Mouse (Mus musculus) retina, embryonic 14.5 days (tissue): ENCODE data around the gene Ciao1.
A peak's percentile ranks its signal among the peaks of the same experiment; 100 is the strongest.
"Not testable (repeated sequence)": the region's sequence is repeated elsewhere in the genome, so short reads cannot be mapped to it uniquely, and the experiment has no call there.

ENCODE experiments used
- DNase-seq: peaks from one replicate; pipeline ENCODE4 v3.0.0-alpha.2; 2015; ENCODE audit warnings: low spot score

Ciao1 gene

DNA sequence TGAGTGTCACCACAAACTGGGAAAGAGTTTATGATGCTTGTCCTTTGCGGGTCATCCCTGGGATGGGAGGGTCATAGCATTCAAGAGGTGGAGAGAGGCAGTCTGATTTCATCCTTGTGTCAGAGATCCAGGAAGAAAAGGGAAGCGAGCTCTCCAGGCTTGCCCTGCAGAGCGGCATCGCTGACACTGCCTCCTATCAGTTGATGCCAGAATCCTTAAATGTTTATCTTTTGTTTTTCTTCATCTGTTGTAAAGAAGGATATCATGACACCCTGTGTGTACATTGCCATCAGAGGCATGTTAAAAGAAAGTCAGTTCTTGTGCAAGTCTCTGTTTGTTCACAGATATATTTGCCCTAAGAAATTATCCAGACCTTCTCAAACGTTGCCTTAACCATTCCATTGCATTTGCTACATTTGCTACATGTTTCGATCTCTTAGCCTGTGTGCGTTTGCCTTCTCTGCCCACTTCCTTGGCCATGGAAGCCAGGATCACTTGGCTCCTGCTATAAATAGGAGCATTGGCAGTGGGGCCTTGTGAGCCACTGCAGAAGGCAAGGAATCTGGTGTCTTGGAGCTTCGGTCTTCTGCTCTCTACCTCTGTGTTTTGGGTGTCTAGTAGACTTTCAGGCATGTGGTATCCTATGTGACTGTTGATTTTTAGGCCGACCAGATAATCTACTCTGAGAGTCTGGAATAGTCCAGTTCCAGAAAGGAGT lies 2.8 kb upstream of the Ciao1 start:
- DNase-seq, result no peak

DNA sequence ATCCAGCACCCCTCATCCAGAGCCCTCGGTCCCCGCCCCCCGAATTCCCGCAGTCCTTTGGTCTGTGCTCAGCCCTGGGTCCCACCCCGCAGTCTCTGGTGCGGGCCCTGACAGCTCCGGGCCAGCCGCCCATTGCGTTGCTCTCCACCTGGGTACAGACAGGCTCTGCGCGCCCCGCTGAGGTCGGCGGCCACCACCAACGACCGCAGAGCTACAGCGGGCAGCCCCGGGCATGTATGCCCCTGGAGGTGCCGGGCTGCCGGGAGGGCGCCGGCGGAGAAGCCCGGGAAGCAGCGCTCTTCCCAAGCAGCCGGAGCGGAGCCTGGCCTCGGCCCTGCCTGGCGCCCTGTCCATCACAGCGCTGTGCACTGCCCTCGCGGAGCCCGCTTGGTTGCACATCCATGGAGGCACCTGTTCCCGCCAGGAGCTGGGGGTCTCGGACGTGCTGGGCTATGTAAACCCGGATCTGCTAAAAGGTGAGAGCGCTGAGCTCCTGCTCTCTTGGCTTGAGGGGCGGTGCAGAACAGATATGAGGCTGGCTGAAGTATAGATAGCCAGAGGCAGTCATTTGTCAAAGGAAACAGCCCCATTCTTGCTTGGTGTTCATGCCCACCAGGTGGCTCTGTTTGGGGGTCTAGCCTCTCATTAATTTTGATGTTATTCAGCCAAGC lies 853 bp upstream of the Ciao1 start:
- peak; percentile 63 for DNase-seq

DNA sequence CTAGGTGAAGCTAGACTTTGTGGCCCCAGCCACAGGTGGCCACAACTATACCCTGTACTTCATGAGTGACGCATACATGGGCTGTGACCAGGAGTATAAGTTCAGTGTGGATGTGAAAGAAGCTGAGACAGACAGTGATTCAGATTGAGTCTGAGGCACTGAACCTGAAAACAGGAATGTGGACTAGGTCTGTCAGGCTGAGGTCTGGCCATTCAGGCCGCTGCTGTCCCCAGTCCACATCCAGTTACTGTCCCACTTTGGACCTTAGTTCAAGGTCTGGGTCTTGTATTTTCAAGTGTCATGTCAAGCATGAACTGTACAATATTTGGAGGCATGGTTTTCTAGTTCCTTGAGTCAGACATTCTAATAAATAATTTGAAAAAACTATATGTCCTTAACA lies 7.6 kb downstream of the Ciao1 start:
- DNase-seq, result no peak

DNA sequence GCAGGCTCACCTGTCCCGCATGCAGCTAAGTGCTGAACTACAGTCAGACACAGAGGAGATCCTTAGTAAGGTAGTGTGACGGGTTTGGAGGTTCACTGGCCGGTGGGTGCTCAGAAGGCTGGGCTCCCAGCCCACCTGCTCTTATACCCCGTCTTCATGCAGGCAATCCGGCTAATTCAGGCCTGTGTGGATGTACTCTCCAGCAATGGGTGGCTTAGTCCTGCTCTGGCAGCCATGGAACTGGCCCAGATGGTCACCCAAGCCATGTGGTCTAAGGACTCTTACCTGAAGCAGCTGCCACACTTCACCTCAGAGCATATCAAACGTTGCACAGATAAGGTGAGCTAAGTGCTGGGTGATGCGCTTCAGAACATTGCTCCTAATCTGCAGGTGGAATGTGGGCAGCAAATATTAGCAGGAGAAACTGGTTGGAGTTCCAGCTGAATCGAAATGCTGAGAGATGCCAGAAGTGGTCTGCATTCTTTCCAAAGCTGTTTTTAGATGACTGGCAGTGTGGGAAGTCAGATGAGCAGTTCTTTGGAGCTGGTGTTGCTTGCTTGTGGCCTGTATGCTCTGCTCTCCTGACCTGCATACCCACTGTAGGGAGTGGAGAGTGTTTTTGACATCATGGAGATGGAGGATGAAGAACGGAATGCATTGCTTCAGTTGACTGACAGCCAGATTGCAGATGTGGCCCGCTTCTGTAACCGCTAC lies 9.6 kb downstream of the Ciao1 start:
- DNase-seq, result no peak

DNA sequence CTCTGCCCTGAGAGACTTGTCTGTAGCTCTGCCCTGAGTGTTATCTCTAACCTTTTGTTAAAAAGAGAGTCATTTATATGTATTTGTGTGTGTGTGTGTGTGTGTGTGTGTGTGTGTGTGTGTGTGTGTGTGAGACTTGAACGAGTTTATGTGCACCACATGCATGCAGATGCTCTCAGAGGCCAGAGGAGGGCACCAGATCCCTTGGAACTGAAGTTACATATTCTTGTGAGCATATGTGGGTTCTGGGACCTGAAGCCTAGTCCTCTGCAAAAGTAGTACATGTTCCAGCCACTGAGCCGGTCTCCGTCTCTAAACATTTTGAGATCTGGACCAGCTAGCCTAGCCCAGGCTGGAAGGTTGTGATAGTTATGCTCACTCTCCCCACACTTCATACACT lies 22.4 kb downstream of the Ciao1 start:
- DNase-seq, result no peak

DNA sequence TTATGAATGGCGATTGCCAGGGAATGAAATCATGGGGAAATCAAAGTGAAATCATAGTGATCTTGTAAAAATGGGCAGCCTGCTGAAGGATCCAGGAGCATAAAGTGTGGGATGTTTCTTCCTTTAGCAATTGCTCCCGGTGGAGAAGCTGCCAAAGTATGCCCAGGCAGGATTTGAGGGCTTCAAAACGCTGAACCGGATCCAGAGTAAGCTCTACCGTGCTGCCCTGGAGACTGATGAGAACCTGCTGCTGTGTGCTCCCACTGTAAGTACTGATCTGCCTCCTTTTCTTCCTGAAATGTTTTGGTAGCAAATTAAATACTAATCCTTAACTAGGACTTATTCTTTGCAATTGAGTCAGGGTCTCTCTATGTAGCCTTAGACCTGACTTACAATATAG lies 29.9 kb downstream of the Ciao1 start:
- no peak for DNase-seq

DNA sequence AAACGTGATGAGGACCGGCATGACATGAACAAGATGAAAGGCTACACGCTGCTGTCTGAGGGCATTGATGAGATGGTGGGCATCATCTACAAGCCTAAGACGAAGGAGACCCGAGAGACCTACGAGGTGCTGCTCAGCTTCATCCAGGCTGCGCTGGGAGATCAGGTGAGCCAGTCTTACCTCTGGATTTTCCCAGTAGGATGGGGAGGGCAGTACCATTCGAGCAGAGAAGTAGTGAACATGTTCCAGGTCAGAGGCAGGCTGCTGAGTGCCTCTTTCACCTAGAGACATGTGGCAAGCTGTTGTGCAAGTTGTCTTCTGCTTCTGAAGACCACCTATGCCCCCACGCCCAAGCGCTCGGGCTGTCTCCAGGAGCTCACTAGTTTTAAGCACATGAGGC lies 36.9 kb downstream of the Ciao1 start:
- DNase-seq, result no peak

DNA sequence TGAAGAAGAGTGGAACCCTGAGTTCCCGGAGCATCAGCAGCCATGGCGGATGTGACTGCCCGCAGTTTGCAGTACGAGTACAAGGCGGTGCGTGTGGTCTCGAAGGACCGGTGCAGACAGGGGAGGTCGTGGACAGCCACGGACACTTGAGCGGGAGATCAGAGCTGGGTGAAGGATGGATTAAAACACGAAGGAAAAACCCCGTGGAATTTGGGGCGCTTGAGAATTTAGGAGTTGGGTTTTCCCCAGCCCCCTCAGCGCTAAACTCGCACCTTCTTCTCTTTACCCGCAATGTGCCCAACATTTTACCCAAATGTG lies 39.2 kb downstream of the Ciao1 start:
- no peak for DNase-seq

DNA sequence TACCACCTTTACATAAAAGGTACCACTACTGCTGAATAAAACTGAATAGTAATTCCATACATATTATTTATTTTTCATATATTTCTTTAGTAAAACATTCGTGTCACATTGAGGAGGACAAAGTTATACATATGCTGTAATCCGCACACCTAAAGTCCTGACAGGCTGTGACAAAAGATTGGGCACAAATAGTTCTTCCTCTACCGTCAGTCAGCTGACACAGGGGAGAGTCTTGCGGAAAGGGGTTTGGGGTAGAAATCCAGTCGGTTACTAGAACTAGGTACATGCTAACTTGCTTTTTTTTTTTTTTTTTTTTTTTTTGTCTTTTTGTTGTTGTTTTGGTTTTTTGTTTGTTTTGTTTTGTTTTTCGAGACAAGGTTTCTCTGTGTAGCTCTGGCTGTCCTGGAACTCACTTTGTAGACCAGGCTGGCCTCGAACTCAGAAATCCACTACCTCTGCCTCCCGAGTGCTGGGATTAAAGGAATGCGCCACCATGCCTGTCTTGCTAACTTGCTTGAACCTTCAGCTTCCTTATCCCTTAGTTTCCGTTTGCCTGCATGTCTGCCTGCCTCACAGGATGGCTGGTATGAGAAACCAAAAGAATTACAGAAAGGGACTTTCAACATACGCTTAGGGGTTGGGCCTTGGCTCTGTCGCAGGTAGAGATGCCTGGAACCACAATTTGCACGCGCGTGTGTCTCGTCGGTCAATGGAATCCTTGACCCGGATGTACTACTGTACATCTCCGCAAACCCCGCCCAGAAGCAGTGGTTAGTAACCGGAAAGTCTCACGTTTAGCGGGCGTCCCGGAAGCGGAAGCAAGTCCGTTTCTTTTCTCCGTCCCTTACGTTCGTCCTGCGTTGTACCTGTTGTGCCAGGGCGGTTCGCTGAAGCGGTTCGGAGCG lies 39.8 kb downstream of the Ciao1 start, which contains the start of the genes 1810024B03Rik and Snrnp200:
TSS of gene 1810024B03Rik (minus strand) at position 734 of the 905 bp plus-strand sequence.
TSS of gene Snrnp200 (plus strand) at position 840 of the 905 bp plus-strand sequence.
- DNase-seq, result peak; percentile 97

DNA sequence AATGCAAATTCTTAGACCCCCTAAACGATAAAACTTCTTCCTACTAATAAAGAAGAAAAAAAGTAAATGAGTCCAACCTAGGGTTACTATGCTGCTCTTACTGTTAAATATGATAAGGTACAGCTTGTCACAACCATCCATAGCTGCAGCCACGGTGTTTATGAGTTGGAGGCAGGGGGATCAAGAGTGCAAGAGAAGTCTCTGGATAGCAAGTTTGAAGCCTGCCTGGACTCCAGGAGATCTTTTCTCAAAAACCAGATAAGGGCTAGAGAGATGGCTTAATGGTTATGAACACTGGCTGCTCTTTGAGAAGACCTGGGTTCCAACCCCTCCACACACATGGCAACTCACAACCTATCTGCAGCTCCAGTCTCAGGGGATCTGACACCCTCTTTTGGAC lies 40.7 kb downstream of the Ciao1 start:
- DNase-seq, result no peak

DNA sequence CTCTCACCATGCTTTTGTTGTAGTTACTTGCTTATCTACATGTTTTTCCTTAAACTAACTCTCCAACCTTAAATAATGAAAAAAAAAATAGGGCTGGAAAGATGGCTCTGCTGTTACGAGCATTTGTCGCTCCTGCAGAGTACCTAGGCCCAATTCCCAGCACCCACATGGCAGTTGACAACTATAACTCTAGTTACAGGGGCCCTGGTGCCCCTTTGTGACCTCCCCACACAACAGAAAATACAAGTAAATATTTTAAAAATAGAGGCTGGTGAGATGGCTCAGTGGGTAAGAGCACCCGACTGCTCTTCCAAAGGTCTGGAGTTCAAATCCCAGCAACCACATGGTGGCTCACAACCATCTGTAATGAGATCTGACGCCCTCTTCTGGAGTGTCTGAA lies 41.7 kb downstream of the Ciao1 start:
- DNase-seq, result not testable (repeated sequence)

DNA sequence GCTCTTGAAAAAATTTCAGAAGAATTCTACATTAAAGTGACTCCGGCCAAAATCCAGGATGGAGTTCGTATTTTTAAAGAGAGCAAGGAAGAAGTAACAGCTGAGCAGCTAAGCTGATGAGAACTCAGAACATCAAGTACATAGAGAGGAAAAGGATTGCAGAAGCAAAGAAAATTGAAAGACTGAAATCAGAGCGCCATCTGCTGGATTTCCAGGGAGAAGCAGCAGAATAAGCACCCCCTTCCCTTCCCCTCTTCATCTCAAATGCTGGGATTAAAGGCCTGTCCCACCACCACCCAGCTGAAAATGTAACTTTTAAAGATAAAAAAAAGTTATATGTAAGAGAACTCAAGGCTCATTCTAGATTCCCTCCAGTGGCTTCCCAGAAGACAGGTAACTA lies 42.7 kb downstream of the Ciao1 start:
- peak; percentile 88 for DNase-seq
